Mouse (Mus musculus) forebrain, embryonic 15.5 days (tissue): ENCODE data around the gene Dhx16. TPM values are rescaled to one million over a fixed set of nuclear protein-coding genes. Genes with fewer than 3 reads are reported as not detected.

Experiments used
- ATAC-seq: fragments of 200-750 bp; cut with Nextera tagmentation; replicated peaks from 2 replicates; pipeline ENCODE4 v1.8.0; 2017; ENCODE audit warnings: mild to moderate bottlenecking, moderate TSS enrichment, moderate library complexity
- H3K27ac ChIP-seq: fragments of 300-500 bp; sonication (generic); replicated peaks from 2 replicates; pipeline ENCODE4 v1.5.1; 2015; ENCODE audit warnings: mild to moderate bottlenecking, inconsistent platforms
- H3K27me3 ChIP-seq: fragments of 300-500 bp; sonication (generic); 2 replicates; pipeline ENCODE4 v1.6.1; 2015; ENCODE audit warnings: inconsistent platforms
- H3K36me3 ChIP-seq: fragments of 300-500 bp; sonication (generic); 2 replicates; pipeline ENCODE4 v1.6.1; 2015; ENCODE audit warnings: mild to moderate bottlenecking, inconsistent platforms
- H3K4me1 ChIP-seq: fragments of 300-500 bp; sonication (generic); 2 replicates; pipeline ENCODE4 v1.6.1; 2015; ENCODE audit warnings: inconsistent platforms
- H3K4me2 ChIP-seq: fragments of 300-500 bp; sonication (generic); replicated peaks from 2 replicates; pipeline ENCODE4 v1.6.1; 2015; ENCODE audit warnings: mild to moderate bottlenecking, inconsistent platforms
- H3K4me3 ChIP-seq: fragments of 300-500 bp; sonication (generic); 2 replicates; pipeline ENCODE4 v1.5.1; 2015; ENCODE audit warnings: mild to moderate bottlenecking, inconsistent platforms
- H3K9ac ChIP-seq: fragments of 300-500 bp; sonication (generic); replicated peaks from 2 replicates; pipeline ENCODE4 v1.6.1; 2015; ENCODE audit warnings: mild to moderate bottlenecking, inconsistent platforms
- H3K9me3 ChIP-seq: fragments of 300-500 bp; sonication (generic); 2 replicates; pipeline ENCODE4 v1.6.1; 2016; ENCODE audit warnings: inconsistent platforms
- WGBS: fragments of 180-500 bp; shearing (Covaris S2); methylation state at CpG from one replicate; pipeline ENCODE4 v1.1.7; 2015; ENCODE audit warnings: mixed read lengths; 5-methylcytosine and 5-hydroxymethylcytosine counted together
- polyA plus RNA-seq: library from polyadenylated mRNA; unstranded; fragments of >200 nt; fragmentation: Nextera tagmentation; extraction: Ambion mirVana; gene quantifications from 2 replicates; pipeline ENCODE4 v1.2.1, GENCODE M21; 2015

Gene Dhx16
- polyA plus RNA-seq, 1 experiment from 2014 or later: 38.0 TPM

- H3K4me2 ChIP-seq: peak overlapping the region; percentile 9; the same call in 1 of the 2 replicates
- 34% methylated on average over 21 of the region's 21 CpGs for WGBS
- peak; percentile 32 for ATAC-seq
- no peaks in the 10 kb centered on the region for H3K27me3 ChIP-seq
- no peak overlapping the region for H3K4me3 ChIP-seq
- peak overlapping the region; percentile 30; the same call in 1 of the 2 replicates for H3K9ac ChIP-seq
- H3K9me3 ChIP-seq: no peaks in the 10 kb centered on the region
- peaks cover 46% of the 10 kb centered on the region for H3K4me1 ChIP-seq
- H3K27ac ChIP-seq: 0 out of 2 replicates have a peak overlapping the region, but pooled peaks have one; percentile 11
- H3K36me3 ChIP-seq: peaks cover 19% of the 10 kb centered on the region
These were observed 5.7 kb upstream of the Dhx16 start for GRCm38 (mm10) chr17:35873774-35874519.

- no peak overlapping the region for H3K4me2 ChIP-seq
- peaks cover 19% of the 10 kb centered on the region for H3K36me3 ChIP-seq
- H3K9ac ChIP-seq: no peak overlapping the region
- H3K27ac ChIP-seq: no peak overlapping the region
- peaks cover 40% of the 10 kb centered on the region for H3K4me1 ChIP-seq
- no peak overlapping the region for H3K4me3 ChIP-seq
- H3K27me3 ChIP-seq: no peaks in the 10 kb centered on the region
- ATAC-seq: no peak
- WGBS: 84% methylated on average over 6 of the region's 6 CpGs
- H3K9me3 ChIP-seq: no peaks in the 10 kb centered on the region
These were observed 4.9 kb upstream of the Dhx16 start for GRCm38 (mm10) chr17:35874721-35875120.

GRCm38 (mm10) chr17:35882924-35883323, 3.3 kb downstream of the Dhx16 start:
- Histone ChIP-seq H3K4me3 (no peak overlapping the region), H3K9me3 (no peaks in the 10 kb centered on the region), H3K27me3 (no peaks in the 10 kb centered on the region), H3K4me1 (peaks cover 16% of the 10 kb centered on the region), H3K4me2 (no peak overlapping the region), H3K27ac (no peak overlapping the region), H3K9ac (no peak overlapping the region), H3K36me3 (peaks cover 61% of the 10 kb centered on the region)
- WGBS: 90% methylated on average over 17 of the region's 17 CpGs
- no peak for ATAC-seq

GRCm38 (mm10) chr17:35883777-35884176, 4.2 kb downstream of the Dhx16 start:
- no peak overlapping the region for H3K27ac ChIP-seq
- WGBS: 96% methylated on average over 14 of the region's 14 CpGs
- no peak for ATAC-seq
- no peak overlapping the region for H3K4me3 ChIP-seq
- H3K27me3 ChIP-seq: no peaks in the 10 kb centered on the region
- H3K4me2 ChIP-seq: no peak overlapping the region
- no peaks in the 10 kb centered on the region for H3K9me3 ChIP-seq
- H3K4me1 ChIP-seq: peaks cover 16% of the 10 kb centered on the region
- H3K36me3 ChIP-seq: peaks cover 69% of the 10 kb centered on the region
- H3K9ac ChIP-seq: no peak overlapping the region

GRCm38 (mm10) chr17:35887725-35888124, 8.1 kb downstream of the Dhx16 start:
- Histone ChIP-seq H3K4me2 (no peak overlapping the region), H3K27ac (no peak overlapping the region), H3K4me3 (no peak overlapping the region), H3K9ac (no peak overlapping the region), H3K9me3 (no peaks in the 10 kb centered on the region), H3K36me3 (peaks cover 89% of the 10 kb centered on the region), H3K4me1 (no peaks in the 10 kb centered on the region), H3K27me3 (no peaks in the 10 kb centered on the region)
- no peak for ATAC-seq
- 79% methylated on average over 15 of the region's 17 CpGs for WGBS

GRCm38 (mm10) chr17:35896781-35897643, 17.4 kb downstream of the Dhx16 start, which contains the start of gene 2310061I04Rik:
2310061I04Rik (minus strand) TSS chr17:35897431.
- Histone ChIP-seq H3K27me3 (no peaks in the 10 kb centered on the region), H3K9ac (peak within 1 kb of the TSS; percentile 87), H3K9me3 (no peaks in the 10 kb centered on the region), H3K4me1 (peaks cover 21% of the 10 kb centered on the region), H3K36me3 (peaks cover 63% of the 10 kb centered on the region), H3K4me3 (peak within 1 kb of the TSS; percentile 66), H3K27ac (peak within 1 kb of the TSS; percentile 94), H3K4me2 (peak within 1 kb of the TSS; percentile 95)
- WGBS: under 1% methylated on average over 62 of the region's 86 CpGs
- peak; percentile 93 for ATAC-seq

GRCm38 (mm10) chr17:35897644-35898573, 18.3 kb downstream of the Dhx16 start:
- H3K27ac ChIP-seq: peak overlapping the region; percentile 94
- 43% methylated on average over 23 of the region's 23 CpGs for WGBS
- H3K9ac ChIP-seq: peak overlapping the region; percentile 87; the same call in 1 of the 2 replicates
- H3K4me1 ChIP-seq: peaks cover 21% of the 10 kb centered on the region
- H3K36me3 ChIP-seq: peaks cover 65% of the 10 kb centered on the region
- H3K9me3 ChIP-seq: no peaks in the 10 kb centered on the region
- H3K4me2 ChIP-seq: peak overlapping the region; percentile 95
- peak; percentile 43 for ATAC-seq
- H3K4me3 ChIP-seq: peak overlapping the region; percentile 66
- H3K27me3 ChIP-seq: no peaks in the 10 kb centered on the region

- Histone ChIP-seq H3K4me3 (no peak overlapping the region), H3K27me3 (no peaks in the 10 kb centered on the region), H3K27ac (no peak overlapping the region), H3K4me1 (peaks cover 19% of the 10 kb centered on the region), H3K36me3 (peaks cover 71% of the 10 kb centered on the region), H3K4me2 (no peak overlapping the region), H3K9ac (no peak overlapping the region), H3K9me3 (no peaks in the 10 kb centered on the region)
- no peak for ATAC-seq
- WGBS: 92% methylated on average over 3 of the region's 3 CpGs
These were observed 21.0 kb downstream of the Dhx16 start for GRCm38 (mm10) chr17:35900636-35901035.

- H3K36me3 ChIP-seq: peaks cover 85% of the 10 kb centered on the region
- 91% methylated on average over 9 of the region's 9 CpGs for WGBS
- H3K4me1 ChIP-seq: peaks cover 22% of the 10 kb centered on the region
- no peak for ATAC-seq
- H3K9me3 ChIP-seq: no peaks in the 10 kb centered on the region
- H3K27me3 ChIP-seq: no peaks in the 10 kb centered on the region
- H3K27ac ChIP-seq: no peak overlapping the region
- no peak overlapping the region for H3K4me3 ChIP-seq
- no peak overlapping the region for H3K9ac ChIP-seq
- no peak overlapping the region for H3K4me2 ChIP-seq
These were observed 23.8 kb downstream of the Dhx16 start for GRCm38 (mm10) chr17:35903343-35903991.

- Histone ChIP-seq H3K4me3 (no peak overlapping the region), H3K4me1 (peaks cover 27% of the 10 kb centered on the region), H3K27ac (no peak overlapping the region), H3K9ac (no peak overlapping the region), H3K9me3 (no peaks in the 10 kb centered on the region), H3K4me2 (no peak overlapping the region), H3K36me3 (peaks cover 84% of the 10 kb centered on the region), H3K27me3 (no peaks in the 10 kb centered on the region)
- no peak for ATAC-seq
- WGBS: 79% methylated on average over 4 of the region's 4 CpGs
These were observed 24.4 kb downstream of the Dhx16 start for GRCm38 (mm10) chr17:35903992-35904355.

- Histone ChIP-seq H3K4me3 (no peak overlapping the region), H3K36me3 (peaks cover 68% of the 10 kb centered on the region), H3K27ac (no peak overlapping the region), H3K9ac (no peak overlapping the region), H3K4me2 (no peak overlapping the region), H3K27me3 (no peaks in the 10 kb centered on the region), H3K9me3 (no peaks in the 10 kb centered on the region), H3K4me1 (peaks cover 34% of the 10 kb centered on the region)
- WGBS: 91% methylated on average over 1 of the region's 1 CpGs
- ATAC-seq: no peak
These were observed 26.0 kb downstream of the Dhx16 start for GRCm38 (mm10) chr17:35905587-35905986.
